Mouse (Mus musculus) kidney, postnatal 36 days (tissue): ENCODE measurements at regions not wholly inside any gene's neighbourhood (a gene's known extent, or its start where the extent isn't known, plus 50 kb on each side); places are given as distances from the start of the nearest gene placed in this dataset.
A peak's percentile ranks its signal among the peaks of the same experiment; 100 is the strongest.

ENCODE experiments used
- DNase-seq, 2 experiments: peaks; one replicate each; pipeline ENCODE4 v3.0.0; 2021 to 2022; ENCODE audit warnings: mixed read lengths in 2 of 2

DNA sequence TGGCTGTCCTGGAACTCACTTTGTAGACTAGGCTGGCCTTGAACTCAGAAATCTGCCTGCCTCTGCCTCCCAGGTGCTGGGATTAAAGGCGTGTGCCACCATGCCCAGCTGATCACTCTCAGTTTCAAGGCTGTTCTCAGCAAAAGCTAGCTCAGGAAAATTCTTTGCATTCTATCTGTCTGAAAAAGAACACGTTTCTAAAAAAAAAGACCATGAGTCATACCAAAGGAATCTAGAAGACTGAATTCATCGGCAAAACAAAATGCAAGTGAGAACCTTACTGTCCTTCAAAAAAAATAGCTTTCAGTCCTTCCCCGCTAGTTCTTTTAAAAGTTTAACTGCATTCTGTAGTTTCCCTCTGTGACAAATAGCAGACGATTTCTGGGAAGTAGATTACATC lies 596.3 kb upstream of the Syt1 start:
- DNase-seq: no peak

GRCm38 (mm10) chr10:109603241-109603640 lies 592.5 kb upstream of the Syt1 start:
- no peak for DNase-seq

DNA sequence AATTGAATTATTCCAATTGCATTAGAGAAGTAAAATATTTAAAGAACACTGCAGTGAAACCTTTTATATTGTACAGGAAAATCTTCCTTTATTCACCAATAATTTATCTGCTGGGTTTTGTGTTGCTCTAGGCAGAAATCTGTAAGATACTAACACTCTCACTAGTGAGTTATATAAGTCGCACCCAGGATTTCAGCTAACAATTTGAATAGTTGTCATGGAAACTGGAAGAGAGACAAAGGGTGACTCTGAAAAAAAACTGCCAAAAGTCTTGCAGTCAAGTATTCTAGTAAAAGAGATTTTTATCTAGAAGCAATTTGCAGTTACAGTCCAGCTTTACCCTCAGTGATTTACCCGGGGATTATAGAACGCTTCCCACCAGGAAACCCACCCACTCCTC lies 587.8 kb upstream of the Syt1 start:
- DNase-seq: no peak

- DNase-seq: no peak
Measured at GRCm38 (mm10) chr10:109573200-109573599, 562.4 kb upstream of the Syt1 start.

DNA sequence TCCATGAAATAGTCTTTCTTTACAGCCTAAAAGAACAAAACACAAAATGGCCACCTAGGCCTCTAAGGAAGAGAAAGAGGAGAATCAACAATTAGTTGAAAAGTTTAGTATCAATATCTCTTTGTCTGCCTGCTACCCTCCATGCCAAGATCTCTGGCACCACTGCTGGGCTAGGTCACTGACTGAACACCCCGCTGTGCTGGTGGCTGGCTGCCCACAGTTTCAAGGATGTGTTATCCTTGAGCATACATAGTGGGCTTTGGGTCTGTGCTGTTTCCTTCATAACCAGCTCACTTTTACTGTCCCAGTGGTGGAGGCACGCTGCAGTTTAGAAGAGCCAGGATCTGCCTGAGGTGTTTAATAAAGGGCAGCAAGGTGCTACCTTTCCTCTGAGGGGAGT lies 559.0 kb upstream of the Syt1 start:
- DNase-seq: no peak

- no peak for DNase-seq
Measured at GRCm38 (mm10) chr10:109566675-109567074, 555.9 kb upstream of the Syt1 start.

DNA sequence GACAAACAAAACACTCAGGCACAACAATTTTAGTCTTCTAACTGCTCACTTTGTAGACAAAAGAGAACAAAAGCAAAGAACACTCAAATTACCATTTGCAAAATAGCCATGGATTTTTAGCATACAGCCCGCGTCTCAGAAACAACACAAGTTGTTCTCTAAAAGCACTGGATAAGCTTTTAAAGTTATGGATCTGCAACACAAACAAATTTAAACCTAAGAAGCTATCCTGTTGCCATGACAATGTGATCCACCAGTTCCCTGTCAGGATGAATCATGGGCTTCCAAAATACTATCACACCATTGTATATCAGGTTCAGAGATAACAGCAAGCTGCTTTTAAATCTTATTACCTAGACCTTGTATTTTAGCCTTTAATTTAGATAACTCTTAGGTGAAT lies 550.9 kb upstream of the Syt1 start:
- no peak for DNase-seq

DNA sequence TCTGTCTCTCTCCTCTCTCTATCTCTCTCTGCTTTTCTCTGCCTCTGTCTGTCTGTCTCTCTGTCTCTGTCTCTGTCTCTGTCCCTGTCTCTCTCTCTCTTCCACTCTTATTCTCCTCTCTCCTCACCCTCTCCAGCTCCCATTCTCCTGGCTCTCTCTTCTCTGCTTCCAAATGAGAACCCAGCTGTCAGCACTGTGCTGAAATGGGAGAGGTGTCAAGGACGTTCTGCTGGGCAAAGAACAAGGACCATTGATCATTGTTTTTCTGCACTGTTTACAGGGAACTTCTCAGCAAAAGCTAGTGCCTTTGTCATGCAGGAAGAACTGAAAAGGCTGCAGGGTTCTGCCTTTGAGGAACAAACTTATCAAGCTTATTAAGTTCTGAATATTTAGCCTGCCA lies 550.3 kb upstream of the Syt1 start:
- no peak for DNase-seq

DNA sequence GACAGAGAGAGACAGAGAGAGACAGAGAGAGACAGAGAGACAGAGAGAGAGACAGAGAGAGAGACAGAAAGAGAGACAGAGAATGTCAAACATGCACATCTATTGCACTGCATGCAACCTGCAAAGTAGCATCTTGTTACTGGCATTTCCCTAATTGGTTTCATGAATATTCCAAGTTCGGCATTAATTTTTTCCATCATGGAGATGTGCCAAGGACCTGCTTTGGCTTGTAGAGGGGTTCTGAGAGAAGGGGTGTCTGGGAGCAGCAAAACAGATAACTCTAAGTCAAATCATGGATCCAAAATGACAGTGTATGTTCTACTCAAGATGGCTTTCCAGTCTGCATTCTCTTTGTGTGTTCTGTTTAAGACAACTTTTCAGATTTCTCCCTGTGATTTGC lies 532.5 kb upstream of the Syt1 start:
- DNase-seq: no peak

- DNase-seq: no peak
Measured at GRCm38 (mm10) chr10:109540229-109540628, 529.4 kb upstream of the Syt1 start.

DNA sequence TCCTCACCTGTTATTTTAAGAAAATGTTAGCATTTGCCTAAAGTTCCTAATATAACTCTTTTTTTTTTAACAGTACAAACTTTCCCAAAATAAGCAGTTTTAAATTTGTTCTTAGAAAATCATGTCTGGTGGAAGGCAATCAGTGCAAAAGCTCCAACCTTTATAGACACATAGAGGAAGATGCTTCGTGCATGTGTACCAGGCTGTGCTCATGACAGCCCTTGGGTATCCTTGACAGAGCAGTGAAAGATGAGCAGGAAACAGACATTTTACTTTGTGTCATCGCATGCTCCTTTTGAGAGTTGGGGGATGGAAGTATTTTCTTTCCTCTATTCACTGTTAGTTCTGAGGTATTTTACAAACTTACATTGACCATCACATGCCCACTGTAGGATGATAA lies 517.3 kb upstream of the Syt1 start:
- no peak for DNase-seq

DNA sequence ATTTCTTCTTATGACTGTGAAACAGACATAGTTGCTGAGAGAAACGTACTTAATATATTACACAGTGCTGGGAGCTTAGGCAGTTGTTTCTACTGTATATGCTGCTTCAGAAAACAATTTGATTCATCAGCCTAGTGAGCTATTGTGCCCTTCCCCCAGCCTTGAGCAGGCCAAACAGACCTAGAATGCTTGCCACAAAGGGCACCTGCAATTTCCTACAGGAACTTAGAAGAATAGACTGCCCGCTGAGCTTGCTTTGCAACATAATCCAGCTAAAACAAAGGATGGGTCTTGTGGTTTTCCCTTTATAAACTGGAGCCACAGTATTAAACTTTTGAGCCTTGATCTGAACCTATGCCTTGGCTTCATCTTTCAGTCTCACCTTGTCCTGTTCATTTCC lies 510.9 kb upstream of the Syt1 start:
- no peak for DNase-seq

- DNase-seq: no peak
Measured at GRCm38 (mm10) chr10:109517664-109518063, 506.9 kb upstream of the Syt1 start.

DNA sequence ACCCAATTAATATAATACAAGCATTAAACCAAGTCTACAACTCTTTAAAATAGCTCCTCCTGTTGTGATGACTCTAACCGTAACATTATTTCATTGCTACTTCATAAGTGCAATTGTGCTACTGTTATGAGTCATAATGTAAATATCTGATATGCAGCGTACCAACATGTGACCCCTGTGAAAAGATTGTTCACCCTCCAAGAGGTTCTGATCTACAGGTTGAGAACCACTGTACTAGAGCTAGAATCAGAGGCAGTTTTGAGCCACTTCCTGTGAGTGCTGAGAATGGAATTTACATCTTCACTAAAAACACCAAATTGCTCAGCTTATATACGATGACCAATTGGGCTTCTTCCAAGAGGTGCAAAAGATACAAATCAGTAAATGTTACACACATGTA lies 504.4 kb upstream of the Syt1 start:
- DNase-seq: no peak

DNA sequence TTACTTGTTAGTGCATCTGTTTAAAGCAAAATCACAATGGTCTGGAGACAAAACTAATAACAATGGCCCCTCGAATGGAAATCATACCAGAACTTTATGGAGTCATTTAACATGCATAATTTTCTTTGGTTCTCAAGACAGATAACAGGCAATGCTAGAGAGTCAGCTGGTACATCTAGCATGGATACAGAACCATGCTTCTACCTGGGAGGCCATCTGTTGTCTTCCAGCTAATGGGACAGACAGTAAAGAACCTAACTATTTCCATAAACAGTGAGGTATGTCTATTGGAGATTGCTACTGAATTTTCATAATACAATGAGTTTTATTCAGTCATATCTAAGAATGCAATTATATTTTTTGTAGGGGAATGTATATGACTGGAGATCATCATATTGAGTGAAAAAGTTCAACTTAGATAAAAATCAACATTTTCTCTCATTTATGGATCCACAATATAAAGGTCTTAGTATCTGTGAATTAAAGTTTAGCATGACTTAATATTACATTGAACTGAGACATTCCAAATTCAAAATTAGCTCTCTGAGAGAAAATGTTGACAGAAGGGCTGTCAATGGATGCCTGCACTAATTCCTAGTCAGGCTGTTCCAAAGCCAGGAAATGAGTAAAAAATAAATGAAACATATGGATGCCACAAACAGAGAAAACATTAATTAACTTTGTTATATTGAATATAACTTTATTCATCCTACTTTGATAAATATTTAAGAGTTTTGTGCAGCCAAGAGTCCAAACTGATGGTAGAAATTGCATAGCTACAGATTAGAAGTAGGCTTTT lies 500.3 kb upstream of the Syt1 start:
- DNase-seq: no peak

DNA sequence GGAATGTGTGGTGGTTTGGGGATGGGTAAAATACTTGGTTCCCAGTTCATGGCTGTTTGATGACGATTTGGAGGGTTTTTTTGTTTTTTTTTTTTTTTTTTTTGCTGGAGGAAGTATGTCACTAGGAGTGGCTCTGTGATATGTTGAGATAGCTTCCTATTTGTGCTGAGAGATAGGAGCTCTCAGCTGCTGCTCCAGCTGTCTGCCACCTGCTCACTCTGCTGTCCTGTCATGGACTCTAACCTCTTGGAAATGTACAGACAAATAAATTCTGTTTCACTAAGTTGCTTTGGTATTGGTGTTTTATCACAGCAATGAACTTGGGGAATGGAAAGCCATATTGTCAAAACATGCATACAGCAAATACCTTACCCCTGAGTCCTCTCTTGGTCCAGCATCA lies 497.8 kb upstream of the Syt1 start:
- DNase-seq: no peak

- DNase-seq: no peak
Measured at GRCm38 (mm10) chr10:109507228-109507627, 496.4 kb upstream of the Syt1 start.

DNA sequence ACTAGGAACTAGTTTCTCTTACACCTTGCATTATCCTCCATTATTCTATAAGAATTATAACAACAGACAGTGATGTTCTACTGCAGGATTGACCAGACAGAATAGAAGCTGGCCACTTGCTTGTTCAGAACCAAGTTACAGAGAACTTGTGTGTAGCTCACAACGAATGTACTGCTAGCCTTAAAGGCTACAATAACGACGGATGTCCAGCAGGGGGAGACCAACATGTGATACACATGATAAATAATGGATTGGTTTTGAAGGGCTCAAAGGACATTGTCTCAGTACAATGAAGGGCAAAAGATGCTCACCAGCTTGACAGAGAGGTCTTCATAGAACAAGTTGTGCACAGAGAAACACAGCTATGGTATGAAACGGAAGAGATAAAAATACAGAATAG lies 493.9 kb upstream of the Syt1 start:
- DNase-seq: peak in 1 of 2 experiments; percentile 10

GRCm38 (mm10) chr10:109500861-109501260 lies 490.1 kb upstream of the Syt1 start:
- no peak for DNase-seq

DNA sequence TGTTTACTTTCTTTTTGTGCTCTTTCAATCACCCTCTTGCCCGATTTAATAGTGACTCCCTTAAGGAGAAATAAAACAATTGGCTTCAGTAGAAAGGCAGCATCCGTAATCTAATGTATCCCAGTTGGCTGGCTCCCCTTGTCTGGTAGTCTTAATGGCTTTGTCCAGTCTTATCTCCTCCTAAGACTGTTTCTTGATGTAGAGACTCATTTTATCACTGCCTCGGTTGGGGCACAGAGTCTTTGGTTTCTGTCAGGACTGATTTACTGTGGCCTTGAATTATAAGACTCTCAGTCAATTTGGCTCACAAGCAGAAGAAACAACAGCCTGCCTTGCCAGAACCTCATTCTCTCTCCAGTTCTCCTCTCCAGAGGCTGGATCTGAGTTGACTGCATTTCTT lies 487.5 kb upstream of the Syt1 start:
- DNase-seq: no peak

DNA sequence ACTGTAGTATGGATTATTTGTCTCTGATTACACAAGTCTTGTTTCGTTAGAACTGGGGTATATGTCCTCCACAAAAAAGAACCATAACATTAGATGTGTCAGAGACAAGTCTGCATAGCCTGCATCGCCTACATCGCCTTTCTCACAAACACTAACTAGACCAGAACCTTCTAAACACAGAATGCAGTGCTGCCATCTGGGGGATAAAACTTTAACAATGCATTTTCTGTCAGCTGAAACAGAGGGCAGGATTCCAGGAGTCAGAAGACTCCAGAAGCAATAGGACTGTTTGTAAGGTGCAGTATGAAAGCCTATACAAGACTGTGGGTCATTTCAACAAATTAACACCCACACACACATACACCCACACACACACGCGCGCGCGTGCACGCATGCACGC lies 485.4 kb upstream of the Syt1 start:
- DNase-seq: peak in 1 of 2 experiments; percentile 26

GRCm38 (mm10) chr10:109490765-109491164 lies 480.0 kb upstream of the Syt1 start:
- no peak for DNase-seq

GRCm38 (mm10) chr10:109488000-109488399 lies 477.2 kb upstream of the Syt1 start:
- DNase-seq: no peak

DNA sequence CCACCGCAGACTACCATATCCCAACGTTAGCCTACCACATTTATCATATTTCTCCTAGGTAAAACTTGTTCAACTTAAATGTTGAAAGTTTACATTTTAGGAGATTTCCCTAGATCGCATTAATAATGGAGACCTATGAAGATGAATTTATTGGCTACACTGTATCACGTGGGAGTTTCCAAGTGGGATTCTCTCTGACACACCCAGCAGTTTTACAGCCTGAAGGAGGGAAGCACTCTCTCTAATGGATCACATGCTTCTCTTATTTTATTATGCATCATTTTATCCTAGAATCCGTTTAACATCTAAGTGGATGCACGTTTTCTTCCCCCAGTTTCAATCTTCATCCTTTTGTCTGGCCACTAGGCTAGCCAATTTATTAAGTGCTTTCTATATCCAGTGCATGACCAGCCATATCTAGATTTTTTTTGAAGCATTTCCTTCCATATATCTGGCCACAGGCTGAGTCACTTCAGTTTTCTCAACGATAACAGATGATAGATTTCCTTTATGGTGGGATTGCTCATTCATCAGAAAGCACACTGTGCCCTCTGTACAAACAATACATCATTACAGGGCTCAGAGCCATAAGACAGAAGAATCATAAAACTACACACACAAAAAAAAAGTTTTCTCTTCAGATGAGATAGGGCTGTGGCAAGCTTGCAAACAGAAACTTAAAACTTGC lies 476.3 kb upstream of the Syt1 start:
- DNase-seq: no peak

DNA sequence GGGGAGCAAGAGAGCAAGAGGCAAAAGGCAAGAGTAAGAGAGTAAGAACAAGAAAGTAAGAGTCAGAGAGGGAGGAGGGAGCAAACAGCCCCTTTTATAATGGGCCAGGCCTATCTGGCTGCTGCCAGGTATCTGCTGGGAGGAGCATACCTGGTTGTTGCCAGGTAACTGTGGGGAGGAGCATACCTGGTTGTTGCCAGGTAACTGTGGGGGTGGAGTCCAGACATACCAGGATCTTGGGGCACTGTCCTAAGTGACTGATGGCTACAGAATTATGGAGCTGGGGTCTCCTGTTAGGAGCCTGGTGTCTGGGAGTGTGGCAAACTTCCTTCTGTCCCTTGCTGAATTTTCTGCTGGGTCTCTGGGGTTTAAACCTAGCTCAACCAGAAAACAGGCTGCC lies 469.8 kb upstream of the Syt1 start:
- DNase-seq: no peak
